Mouse (Mus musculus) left cerebral cortex, adult 6 months (tissue): ENCODE measurements around the gene Gm15056. TPM values are rescaled to one million over a fixed set of nuclear protein-coding genes. Genes with fewer than 3 reads are reported as not detected.

ENCODE experiments used
- long read RNA-seq, 2 experiments: library from polyadenylated mRNA; unstranded; transcript quantifications; one replicate each; pipeline ENCODE4 v2.0.0; 2019 to 2020
- polyA plus RNA-seq: library from polyadenylated mRNA; unstranded; fragments of <200 nt; fragmentation: Nextera tagmentation; gene quantifications from 2 replicates; pipeline ENCODE4 v1.2.3, GENCODE M21; 2021

Gm15056 gene
- not detected in 2 replicates for polyA plus RNA-seq
- long read RNA-seq, experiment 1, result 0 reads
- long read RNA-seq, experiment 2, result 0 reads

DNA sequence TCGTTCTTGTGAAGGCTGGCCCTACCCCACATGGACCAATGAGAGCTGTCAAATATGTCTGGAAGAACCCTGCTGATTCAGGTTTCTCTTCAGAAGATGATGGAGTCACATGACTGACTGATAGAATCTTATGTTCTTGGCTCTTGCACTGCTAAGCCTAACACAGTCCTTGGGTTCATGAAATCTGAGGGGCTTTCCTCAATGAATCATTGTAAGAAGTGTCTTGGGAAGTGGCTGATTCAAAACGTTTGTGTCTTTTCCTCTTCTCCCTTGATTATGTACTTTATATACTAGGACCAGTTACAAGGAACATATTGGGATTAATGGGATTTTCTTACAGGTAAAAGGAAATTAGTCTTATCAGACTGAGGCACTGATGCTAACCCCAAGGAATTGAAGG lies at the start of gene Gm15056:
Gene Gm15056, minus strand, starts transcription at position 101 of the 400 bp plus-strand sequence.

DNA sequence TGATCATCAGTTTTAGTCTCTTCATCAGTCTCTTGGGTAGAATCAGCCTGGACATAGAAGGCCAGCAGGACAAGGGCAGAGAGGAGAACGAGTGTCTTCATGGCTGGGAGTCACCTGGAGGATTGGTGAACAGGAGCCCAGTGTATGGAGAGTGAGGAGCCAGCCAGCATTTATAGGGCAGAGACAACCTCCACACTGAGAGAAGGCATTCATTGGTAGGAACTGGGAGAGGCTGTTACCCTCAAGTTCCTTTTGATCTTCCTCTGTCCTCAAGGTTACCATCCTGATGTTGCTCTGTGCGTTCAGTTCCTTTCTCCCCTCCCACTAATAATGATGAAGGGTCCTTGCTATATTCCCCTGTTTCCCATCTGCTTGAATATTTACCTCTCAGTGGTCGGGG lies 42.2 kb upstream of the Gm15056 start, which contains the start of gene AY761185:
Gene AY761185, minus strand, starts transcription at position 101 of the 400 bp plus-strand sequence.

DNA sequence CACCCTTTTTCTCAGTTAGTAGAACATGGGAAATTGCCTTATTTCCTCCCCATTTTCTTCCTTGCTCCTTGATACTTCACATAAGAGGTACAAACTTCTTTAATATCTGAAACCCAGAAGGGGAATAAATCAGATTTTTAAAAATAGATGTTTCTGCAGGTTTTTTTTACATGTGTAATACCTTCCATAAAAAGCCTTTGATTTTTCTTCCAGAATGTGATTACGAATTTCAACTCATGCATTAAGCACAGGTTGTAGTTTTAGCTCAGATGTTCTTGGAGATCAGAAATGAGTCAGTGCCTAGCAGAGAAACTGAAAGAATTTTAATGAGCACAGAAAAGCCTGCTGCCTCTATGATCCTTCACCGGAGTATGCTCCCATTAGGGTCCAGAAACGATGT lies 19.5 kb upstream of the Gm15056 start, which contains the start of gene Gm6040:
Gene Gm6040, minus strand, starts transcription at position 101 of the 400 bp plus-strand sequence.

DNA sequence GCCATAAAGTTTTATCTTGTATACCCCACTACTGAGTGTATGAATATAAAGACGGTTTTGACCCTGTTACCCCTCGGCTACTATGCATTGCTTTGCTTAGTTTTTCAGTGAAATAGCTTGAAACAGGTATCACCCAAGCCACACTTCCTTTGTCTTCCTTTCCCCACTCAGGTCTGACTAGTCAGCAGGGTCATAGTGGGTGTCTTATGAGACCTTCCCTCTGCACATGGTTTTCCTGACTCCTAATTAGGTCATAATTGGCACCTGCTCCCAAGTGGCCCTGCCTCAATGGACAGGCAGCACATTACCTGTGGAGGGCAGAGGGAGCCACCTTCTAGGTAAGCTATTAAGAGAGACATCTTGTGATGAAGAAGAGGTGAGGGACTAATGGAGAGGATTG lies 10.1 kb downstream of the Gm15056 start, which contains the start of gene Defb33:
Gene Defb33, plus strand, starts transcription at position 301 of the 400 bp plus-strand sequence.

Other genes starting within 250 kb of the Gm15056 start
- not detected in 2 replicates for gene Defb33, start 10.0 kb downstream of the Gm15056 start, polyA plus RNA-seq
- gene Gm6040, start 19.4 kb upstream of the Gm15056 start, polyA plus RNA-seq, result not detected in 2 replicates
- gene AY761185, start 42.1 kb upstream of the Gm15056 start, polyA plus RNA-seq, result not detected in 2 replicates
- not detected in 2 replicates for gene Defa21, start 122.9 kb upstream of the Gm15056 start, polyA plus RNA-seq
- not detected in 2 replicates for gene Defa23, start 152.4 kb upstream of the Gm15056 start, polyA plus RNA-seq
- not detected in 2 replicates for gene Defa35, start 162.4 kb upstream of the Gm15056 start, polyA plus RNA-seq
- not detected in 2 replicates for gene Defa25, start 181.8 kb upstream of the Gm15056 start, polyA plus RNA-seq
- not detected in 2 replicates for gene Gm14851, start 193.4 kb upstream of the Gm15056 start, polyA plus RNA-seq
- not detected in 2 replicates for gene Defa30, start 232.0 kb upstream of the Gm15056 start, polyA plus RNA-seq